Mouse (Mus musculus) neutrophil, adult 65 days (primary cell): ENCODE data around the gene Tac2. TPM values are rescaled to one million over a fixed set of nuclear protein-coding genes. Genes with fewer than 3 reads are reported as not detected.

Source experiments
- total RNA-seq: library from RNA; stranded (reverse); gene quantifications from 2 replicates; pipeline ENCODE4 v1.2.4, GENCODE M21; 2023

Gene Tac2
- not detected in 2 replicates for total RNA-seq

GRCm38 (mm10) chr10:127724178-127724577 is at the start of gene Tac2:
Gene Tac2 (plus strand): TSS chr10:127724478.

GRCm38 (mm10) chr10:127704766-127705220 is 19.5 kb upstream of the Tac2 start, which contains the start of gene Myo1a:
Gene Myo1a (plus strand): TSS chr10:127705170.

GRCm38 (mm10) chr10:127739083-127739660 is 14.9 kb downstream of the Tac2 start, which contains the start of gene Zbtb39:
Gene Zbtb39 (plus strand): TSS chr10:127739538.

GRCm38 (mm10) chr10:127751548-127751947 is 27.3 kb downstream of the Tac2 start, which contains the start of gene Gpr182:
Gene Gpr182 (minus strand): TSS chr10:127751732.

GRCm38 (mm10) chr10:127759181-127760110 is 35.2 kb downstream of the Tac2 start, which contains the start of the genes Rdh1 and Rdh16f1:
Gene Rdh1 (plus strand): TSS chr10:127759721.
Gene Rdh16f1 (plus strand): TSS chr10:127759787.

GRCm38 (mm10) chr10:127776011-127776410 is 51.7 kb downstream of the Tac2 start, which contains the start of gene Rdh9:
Gene Rdh9 (plus strand): TSS chr10:127776386.

Other genes with a start within 250 kb of the Tac2 start
- 1.8 and 2.8 TPM in 2 replicates for gene Stac3, start 222.8 kb upstream of the Tac2 start, total RNA-seq
- not detected in 2 replicates for gene Ndufa4l2, start 209.5 kb upstream of the Tac2 start, total RNA-seq
- gene Shmt2, start 202.0 kb upstream of the Tac2 start, total RNA-seq = 15.5 and 16.0 TPM in 2 replicates
- gene Nxph4, start 189.9 kb upstream of the Tac2 start, total RNA-seq = not detected in 2 replicates
- gene Lrp1, start 103.3 kb upstream of the Tac2 start, total RNA-seq = 69.7 and 86.2 TPM in 2 replicates
- 215 and 257 TPM in 2 replicates for gene Stat6, start 81.5 kb upstream of the Tac2 start, total RNA-seq
- gene Nemp1, start 57.6 kb upstream of the Tac2 start, total RNA-seq = 6.7 and 9.6 TPM in 2 replicates
- gene Nab2, start 55.9 kb upstream of the Tac2 start, total RNA-seq = 0.77 and 1.3 TPM in 2 replicates
- gene Myo1a, start 19.3 kb upstream of the Tac2 start, total RNA-seq = 0.23 and 0.35 TPM in 2 replicates
- gene Zbtb39, start 15.1 kb downstream of the Tac2 start, total RNA-seq = 19.9 and 30.2 TPM in 2 replicates
- gene Gpr182, start 27.3 kb downstream of the Tac2 start, total RNA-seq = 0.16 and 0.19 TPM in 2 replicates
- 0.18 and 0.44 TPM in 2 replicates for gene Rdh1, start 35.2 kb downstream of the Tac2 start, total RNA-seq
- 0.25 TPM in 1 of 2 replicates, not detected in the other for gene Rdh16f1, start 35.3 kb downstream of the Tac2 start, total RNA-seq
- gene Rdh9, start 51.9 kb downstream of the Tac2 start, total RNA-seq = not detected in 2 replicates
- 0.16 TPM in 1 of 2 replicates, not detected in the other for gene Rdh16, start 76.7 kb downstream of the Tac2 start, total RNA-seq
- not detected in 2 replicates for gene Rdh19, start 125.5 kb downstream of the Tac2 start, total RNA-seq
- gene Rdh16f2, start 142.0 kb downstream of the Tac2 start, total RNA-seq = not detected in 2 replicates
- gene Rdh7, start 164.3 kb downstream of the Tac2 start, total RNA-seq = not detected in 2 replicates
- not detected in 2 replicates for gene Sdr9c7, start 174.0 kb downstream of the Tac2 start, total RNA-seq